Mouse (Mus musculus) ovary, postnatal 14 days (tissue): ENCODE data around the gene Mmel1.

Source experiments
- DNase-seq: peaks from one replicate; pipeline ENCODE4 v3.0.0; 2022; ENCODE audit warnings: low spot score

Mmel1 gene

GRCm38 (mm10) chr4:154940156-154940555, 70.8 kb downstream of the Mmel1 start:
- DNase-seq: no peak

- DNase-seq: no peak
Measured at GRCm38 (mm10) chr4:154941831-154942230, 72.4 kb downstream of the Mmel1 start.

GRCm38 (mm10) chr4:154942632-154943322, 73.4 kb downstream of the Mmel1 start:
- DNase-seq: no peak

- no peak for DNase-seq
Measured at GRCm38 (mm10) chr4:154943323-154944039, 74.1 kb downstream of the Mmel1 start.

- DNase-seq: peak; percentile 64
Measured at GRCm38 (mm10) chr4:154944121-154944590, 74.8 kb downstream of the Mmel1 start.
